Mouse (Mus musculus): Measurements from ENCODE around the gene Exosc10. TPM values are rescaled to one million over a fixed set of nuclear protein-coding genes. Genes with fewer than 3 reads are reported as not detected.

The Exosc10 gene
- polyA plus RNA-seq (2015; fragmentation: Nextera tagmentation; extraction: Ambion mirVana): 21.1 and 22.4 TPM in 2 replicates

GRCm38 (mm10) chr4:148558297-148559000, at the start of gene Exosc10:
TSS of gene Exosc10 (plus strand) at chr4:148558429.
- peaks cover 40% of the 10 kb centered on the region for H3K36me3 ChIP-seq (ENCODE audit: control insufficient read depth, insufficient read depth)
- ATAC-seq: peak; percentile 92
- peak within 1 kb of the TSS; percentile 93 for H3K9ac ChIP-seq (ENCODE audit: low read depth, low read length)
- TF ChIP-seq CTCF (IDR thresholded peaks at IDR 0.05; ENCODE audit: low read depth): no peak
- no peaks in the 10 kb centered on the region for H3K9me3 ChIP-seq (ENCODE audit: control insufficient read depth)
- no peaks in the 10 kb centered on the region for H3K27me3 ChIP-seq (replicated peaks; ENCODE audit: control insufficient read depth, insufficient read depth, low read length)
- peak within 1 kb of the TSS; percentile 81 for H3K4me2 ChIP-seq (replicated peaks; ENCODE audit: low read depth)
- under 1% methylated on average over 59 of the region's 63 CpGs for WGBS
- no peaks in the 10 kb centered on the region; the same call in 1 of the 2 replicates for H3K4me1 ChIP-seq (replicated peaks; ENCODE audit: control insufficient read depth, insufficient read depth, low read length)
- peak within 1 kb of the TSS; percentile 81 for H3K4me3 ChIP-seq (ENCODE audit: low read depth, low read length)
- H3K27ac ChIP-seq (ENCODE audit: low read depth, low read length): peak within 1 kb of the TSS; percentile 87

GRCm38 (mm10) chr4:148509450-148510084, 48.7 kb upstream of the Exosc10 start:
- Histone ChIP-seq H3K4me1 (replicated peaks; ENCODE audit: control insufficient read depth, insufficient read depth, low read length) (no peaks in the 10 kb centered on the region), H3K4me3 (ENCODE audit: low read depth, low read length) (no peak overlapping the region), H3K4me2 (replicated peaks; ENCODE audit: low read depth) (no peak overlapping the region), H3K9me3 (ENCODE audit: control insufficient read depth) (no peaks in the 10 kb centered on the region), H3K27me3 (replicated peaks; ENCODE audit: control insufficient read depth, insufficient read depth, low read length) (no peaks in the 10 kb centered on the region), H3K36me3 (ENCODE audit: control insufficient read depth, insufficient read depth) (peaks cover 28% of the 10 kb centered on the region), H3K27ac (ENCODE audit: low read depth, low read length) (no peak overlapping the region), H3K9ac (ENCODE audit: low read depth, low read length) (no peak overlapping the region)
- no peak for ATAC-seq
- WGBS: 76% methylated on average over 8 of the region's 8 CpGs
- TF ChIP-seq CTCF (IDR thresholded peaks at IDR 0.05; ENCODE audit: low read depth): no peak

GRCm38 (mm10) chr4:148510691-148511090, 47.5 kb upstream of the Exosc10 start:
- H3K9me3 ChIP-seq (ENCODE audit: control insufficient read depth): no peaks in the 10 kb centered on the region
- ATAC-seq: no peak
- H3K4me2 ChIP-seq (replicated peaks; ENCODE audit: low read depth): no peak overlapping the region
- peaks cover 40% of the 10 kb centered on the region for H3K36me3 ChIP-seq (ENCODE audit: control insufficient read depth, insufficient read depth)
- WGBS: 83% methylated on average over 4 of the region's 4 CpGs
- no peak overlapping the region for H3K4me3 ChIP-seq (ENCODE audit: low read depth, low read length)
- no peak for TF ChIP-seq CTCF (IDR thresholded peaks at IDR 0.05; ENCODE audit: low read depth)
- no peaks in the 10 kb centered on the region for H3K4me1 ChIP-seq (replicated peaks; ENCODE audit: control insufficient read depth, insufficient read depth, low read length)
- no peak overlapping the region for H3K27ac ChIP-seq (ENCODE audit: low read depth, low read length)
- no peaks in the 10 kb centered on the region for H3K27me3 ChIP-seq (replicated peaks; ENCODE audit: control insufficient read depth, insufficient read depth, low read length)
- no peak overlapping the region for H3K9ac ChIP-seq (ENCODE audit: low read depth, low read length)

- no peaks in the 10 kb centered on the region for H3K9me3 ChIP-seq (ENCODE audit: control insufficient read depth)
- peaks cover 36% of the 10 kb centered on the region for H3K36me3 ChIP-seq (ENCODE audit: control insufficient read depth, insufficient read depth)
- no peaks in the 10 kb centered on the region for H3K4me1 ChIP-seq (replicated peaks; ENCODE audit: control insufficient read depth, insufficient read depth, low read length)
- H3K4me2 ChIP-seq (replicated peaks; ENCODE audit: low read depth): no peak overlapping the region
- H3K4me3 ChIP-seq (ENCODE audit: low read depth, low read length): no peak overlapping the region
- WGBS: 92% methylated on average over 4 of the region's 4 CpGs
- ATAC-seq: no peak
- TF ChIP-seq CTCF (IDR thresholded peaks at IDR 0.05; ENCODE audit: low read depth): no peak
- no peak overlapping the region for H3K27ac ChIP-seq (ENCODE audit: low read depth, low read length)
- H3K9ac ChIP-seq (ENCODE audit: low read depth, low read length): no peak overlapping the region
- H3K27me3 ChIP-seq (replicated peaks; ENCODE audit: control insufficient read depth, insufficient read depth, low read length): no peaks in the 10 kb centered on the region
Measured at GRCm38 (mm10) chr4:148511334-148511733, 46.9 kb upstream of the Exosc10 start.

GRCm38 (mm10) chr4:148513021-148513559, 45.1 kb upstream of the Exosc10 start:
- no peak overlapping the region for H3K9ac ChIP-seq (ENCODE audit: low read depth, low read length)
- H3K4me1 ChIP-seq (replicated peaks; ENCODE audit: control insufficient read depth, insufficient read depth, low read length): no peaks in the 10 kb centered on the region
- ATAC-seq: no peak
- H3K4me2 ChIP-seq (replicated peaks; ENCODE audit: low read depth): no peak overlapping the region
- no peak overlapping the region for H3K4me3 ChIP-seq (ENCODE audit: low read depth, low read length)
- no peak overlapping the region for H3K27ac ChIP-seq (ENCODE audit: low read depth, low read length)
- TF ChIP-seq CTCF (IDR thresholded peaks at IDR 0.05; ENCODE audit: low read depth): no peak
- H3K36me3 ChIP-seq (ENCODE audit: control insufficient read depth, insufficient read depth): peaks cover 44% of the 10 kb centered on the region
- H3K9me3 ChIP-seq (ENCODE audit: control insufficient read depth): no peaks in the 10 kb centered on the region
- no peaks in the 10 kb centered on the region for H3K27me3 ChIP-seq (replicated peaks; ENCODE audit: control insufficient read depth, insufficient read depth, low read length)
- 76% methylated on average over 6 of the region's 6 CpGs for WGBS

GRCm38 (mm10) chr4:148515313-148515712, 42.9 kb upstream of the Exosc10 start:
- Histone ChIP-seq H3K27ac (ENCODE audit: low read depth, low read length) (no peak overlapping the region), H3K4me1 (replicated peaks; ENCODE audit: control insufficient read depth, insufficient read depth, low read length) (no peaks in the 10 kb centered on the region), H3K9me3 (ENCODE audit: control insufficient read depth) (no peaks in the 10 kb centered on the region), H3K36me3 (ENCODE audit: control insufficient read depth, insufficient read depth) (peaks cover 40% of the 10 kb centered on the region), H3K27me3 (replicated peaks; ENCODE audit: control insufficient read depth, insufficient read depth, low read length) (no peaks in the 10 kb centered on the region), H3K4me3 (ENCODE audit: low read depth, low read length) (no peak overlapping the region), H3K4me2 (replicated peaks; ENCODE audit: low read depth) (no peak overlapping the region), H3K9ac (ENCODE audit: low read depth, low read length) (no peak overlapping the region)
- ATAC-seq: no peak
- TF ChIP-seq CTCF (IDR thresholded peaks at IDR 0.05; ENCODE audit: low read depth): peak; percentile 47
- 93% methylated on average over 2 of the region's 2 CpGs for WGBS
